In the genomic region with DNA sequence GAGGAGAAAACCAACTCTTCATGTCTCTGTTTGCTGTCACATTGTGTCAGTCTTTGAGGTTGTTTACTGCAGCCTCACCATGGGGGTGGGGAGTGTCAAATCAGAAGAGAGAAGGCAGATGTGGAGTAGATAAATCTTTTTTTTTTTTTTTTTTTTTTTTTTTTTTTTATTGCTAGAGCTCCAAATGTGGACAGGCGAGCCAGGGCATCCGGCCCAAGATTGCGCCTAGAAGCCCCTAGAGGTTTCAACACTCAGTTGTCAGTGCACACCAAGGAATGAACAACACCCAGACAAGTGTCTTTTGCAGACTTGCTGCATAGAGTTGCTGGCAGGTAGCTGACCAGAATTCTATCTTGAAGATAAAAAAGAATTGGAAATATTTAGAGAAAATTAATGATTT, we compare ENCODE assay signal across 11 mouse cellular contexts.
"Had no signal": no experiment of that assay in that cellular context is flagged by ENCODE, and none has a peak within 500 bp of the region (broad histone marks: within the 10 kb centered on the region; RNA-seq: fewer than 3 reads in every experiment).

No protein-coding gene starts in this region.

- DNase-seq: kidney, adult 8-10 months; kidney, postnatal 25 days; midbrain, embryonic 14.5 days; thymus, postnatal 4 days had no signal

- H3K4me3 ChIP-seq: left cerebral cortex, adult 2 months; limb, embryonic 10.5 days; liver, embryonic 15.5 days; lung, embryonic 15.5 days; neural tube, embryonic 12.5 days had no signal

- H3K36me3 ChIP-seq: limb, embryonic 10.5 days; liver, embryonic 15.5 days; lung, embryonic 15.5 days; neural tube, embryonic 12.5 days had no signal

- H3K27ac ChIP-seq: left cerebral cortex, adult 2 months; limb, embryonic 10.5 days; liver, embryonic 15.5 days; lung, embryonic 15.5 days; neural tube, embryonic 12.5 days; stomach, postnatal 0 days had no signal

- H3K9me3 ChIP-seq: limb, embryonic 10.5 days; liver, embryonic 15.5 days; lung, embryonic 15.5 days; neural tube, embryonic 12.5 days had no signal

- H3K4me2 ChIP-seq: liver, embryonic 11.5 days; liver, embryonic 15.5 days; lung, embryonic 15.5 days; neural tube, embryonic 12.5 days had no signal

- H3K27me3 ChIP-seq: liver, embryonic 15.5 days; lung, embryonic 15.5 days; neural tube, embryonic 12.5 days had no signal

- H3K9ac ChIP-seq: liver, embryonic 15.5 days; lung, embryonic 15.5 days; neural tube, embryonic 12.5 days had no signal

- H3K4me1 ChIP-seq: liver, embryonic 15.5 days; lung, embryonic 15.5 days; neural tube, embryonic 12.5 days had no signal
